Mouse (Mus musculus) lung, postnatal 4 days (tissue): ENCODE results near the gene Bysl.
A peak's percentile ranks its signal among the peaks of the same experiment; 100 is the strongest.
"Not testable (repeated sequence)": the region's sequence is repeated elsewhere in the genome, so short reads cannot be mapped to it uniquely, and the experiment has no call there.

Source experiments
- DNase-seq, 2 experiments: peaks; one replicate each; pipeline ENCODE4 v3.0.0; 2021

Bysl gene

DNA sequence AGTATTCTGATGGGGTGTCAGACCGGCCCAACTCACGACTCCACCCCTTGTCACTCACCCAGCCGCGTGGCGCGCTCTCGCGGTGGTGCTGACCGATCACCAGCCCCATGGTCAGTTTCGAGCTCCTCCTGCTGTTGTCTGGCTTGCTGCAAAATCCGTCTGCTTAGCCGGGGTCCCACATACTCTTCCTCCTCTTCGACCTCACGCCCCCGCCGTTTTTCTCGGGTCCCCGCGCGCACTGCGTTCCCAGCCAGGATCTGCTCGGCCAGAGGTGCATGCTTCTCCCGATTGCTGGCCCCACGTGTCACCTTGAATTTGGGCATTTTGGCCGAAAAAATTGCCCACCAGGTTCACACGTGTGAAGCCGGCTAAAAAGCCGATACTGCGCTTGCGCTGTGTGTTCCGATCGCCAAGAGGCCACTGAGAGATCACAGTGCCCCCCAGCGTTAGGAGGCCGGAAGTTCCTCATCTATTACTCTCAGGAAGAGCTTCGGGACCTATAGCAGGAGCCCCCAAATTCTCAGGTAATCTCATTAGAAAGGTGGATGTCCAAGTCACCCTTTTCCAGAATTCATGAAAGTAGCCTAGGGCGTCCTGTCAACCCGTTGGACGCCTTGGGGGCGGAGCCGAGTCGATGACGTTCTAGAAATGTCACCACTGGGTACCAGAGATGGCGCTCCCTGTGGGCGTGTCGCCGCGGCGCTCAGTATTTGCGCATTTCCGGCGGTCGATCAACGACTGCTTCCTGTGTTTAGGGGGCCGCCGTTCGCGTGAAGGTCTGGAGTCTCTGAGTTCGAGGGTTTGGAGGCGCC, at the start of gene Bysl, which contains the start of the genes Med20 and Gm20517:
Gene Bysl (minus strand): TSS at position 644 of the 812 bp plus-strand sequence.
Gene Med20 (plus strand): TSS at position 734 of the 812 bp plus-strand sequence.
Gene Gm20517 (plus strand): TSS at position 741 of the 812 bp plus-strand sequence.
- DNase-seq: peak; percentile 97

DNA sequence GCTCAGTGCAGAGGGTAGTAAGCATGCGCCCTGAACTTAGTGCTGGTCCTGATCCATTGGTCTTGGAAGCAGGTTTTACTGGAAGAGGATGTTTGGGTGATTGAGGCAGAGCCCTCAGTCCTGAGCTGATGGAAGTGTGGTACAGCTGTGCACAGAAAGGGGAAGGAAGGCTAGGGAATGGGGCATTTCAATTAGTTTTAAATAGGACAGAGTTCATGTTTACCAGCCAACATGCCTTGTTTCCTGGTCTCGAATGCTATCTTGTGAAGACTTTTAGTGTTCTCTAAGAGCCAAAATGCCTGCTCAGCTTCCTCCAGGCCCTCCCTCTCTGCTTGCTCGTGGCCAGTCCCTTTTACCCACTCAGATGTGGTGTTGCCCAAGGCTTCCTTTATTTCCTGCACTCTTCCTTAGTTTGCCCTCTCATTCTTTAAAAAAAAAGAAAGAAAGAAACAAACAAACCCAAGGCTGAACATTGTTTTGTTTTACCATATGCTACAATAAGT, 47.5 kb upstream of the Bysl start:
- no peak for DNase-seq

DNA sequence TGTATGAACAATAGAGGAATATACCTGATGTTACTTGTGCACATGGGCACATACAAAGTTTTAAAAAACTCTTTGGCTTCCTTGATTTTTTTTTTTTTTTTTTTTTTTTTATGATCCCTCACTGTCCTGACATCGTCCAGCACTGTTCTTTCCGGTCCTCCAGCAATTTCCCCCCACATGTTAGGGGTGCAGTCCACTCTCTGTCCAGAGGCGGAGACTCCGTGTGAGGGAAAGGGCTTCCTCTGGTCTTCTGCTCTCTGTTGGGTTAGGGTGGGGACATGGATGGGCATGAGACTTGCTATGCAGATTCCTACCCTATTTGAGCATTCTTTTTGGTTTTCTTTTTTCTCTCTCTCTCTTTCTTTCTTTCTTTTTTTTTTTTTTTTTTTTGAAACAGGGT, 46.6 kb upstream of the Bysl start:
- no peak for DNase-seq

DNA sequence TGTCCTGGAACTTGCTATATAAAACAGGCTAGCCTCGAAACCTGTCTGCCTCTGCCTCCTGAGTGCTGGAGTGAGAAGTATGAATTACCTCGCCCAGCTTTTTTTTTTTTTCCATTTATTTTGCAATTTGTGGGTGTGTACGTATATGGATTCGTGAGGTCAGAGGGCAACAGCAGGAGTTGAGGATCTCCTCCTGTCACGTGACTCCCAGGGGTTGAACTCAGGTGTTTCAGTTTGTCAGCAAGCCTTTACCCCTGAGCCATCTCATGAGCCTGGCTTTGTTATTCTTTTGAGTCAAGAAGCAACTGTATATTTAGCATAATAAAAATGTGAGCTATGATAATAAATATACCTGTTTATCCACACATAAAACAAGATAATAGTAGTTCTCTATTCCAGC, 44.4 kb upstream of the Bysl start:
- DNase-seq: no peak

DNA sequence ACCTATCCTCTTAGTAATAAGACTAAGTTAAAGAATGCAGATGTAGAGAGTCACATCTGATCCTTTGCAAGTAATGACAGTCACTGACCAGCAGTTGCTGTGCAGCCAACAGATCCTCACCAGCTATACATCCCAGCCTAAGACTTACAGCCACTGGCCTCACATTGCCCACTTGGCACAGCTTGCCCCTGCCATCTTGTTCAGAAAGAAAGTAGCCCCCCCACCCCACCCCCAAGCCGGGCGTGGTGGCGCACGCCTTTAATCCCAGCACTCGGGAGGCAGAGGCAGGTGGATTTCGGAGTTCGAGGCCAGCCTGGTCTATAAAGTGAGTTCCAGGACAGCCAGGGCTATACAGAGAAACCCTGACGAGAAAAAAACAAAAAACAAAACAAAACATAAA, 43.1 kb upstream of the Bysl start:
- DNase-seq: not testable (repeated sequence)

DNA sequence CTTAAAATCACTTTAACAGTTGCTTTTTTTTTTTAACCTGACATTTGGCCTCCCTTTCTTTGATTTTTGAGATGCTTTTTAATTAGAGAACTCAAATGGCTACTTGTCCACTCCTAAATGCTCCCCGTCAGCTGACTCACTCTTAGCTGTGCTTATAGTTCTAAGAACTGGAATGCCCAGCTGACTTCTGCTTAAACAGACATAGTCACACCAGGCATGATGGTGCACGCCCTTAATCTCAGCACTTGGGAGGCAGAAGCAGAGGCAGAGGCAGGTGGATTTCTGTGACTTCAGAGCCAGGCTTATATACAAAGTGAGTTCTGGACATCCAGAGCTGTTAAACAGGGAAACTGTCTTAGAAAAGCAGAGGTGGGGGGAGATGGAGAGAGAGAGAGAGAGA, 40.7 kb upstream of the Bysl start:
- no peak for DNase-seq

DNA sequence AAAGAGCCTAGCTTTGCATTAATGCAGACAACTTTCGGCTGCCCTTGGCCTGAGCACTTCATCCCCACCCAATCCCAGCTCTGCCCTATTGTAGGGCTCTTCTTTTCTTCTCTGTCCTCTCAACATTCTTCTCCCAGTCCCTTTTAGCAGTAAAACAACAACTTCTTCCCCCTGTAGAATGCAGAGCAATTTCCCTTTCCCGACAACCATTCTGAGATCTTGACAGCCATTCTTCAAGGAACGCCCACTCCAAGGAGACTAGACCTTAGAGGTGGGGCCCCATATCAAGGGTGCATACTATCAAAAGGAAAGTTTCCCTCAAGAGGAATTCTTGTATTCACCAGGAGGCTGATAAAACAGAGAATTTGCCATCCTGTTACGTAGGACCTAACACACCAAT, 37.7 kb upstream of the Bysl start:
- DNase-seq: no peak

DNA sequence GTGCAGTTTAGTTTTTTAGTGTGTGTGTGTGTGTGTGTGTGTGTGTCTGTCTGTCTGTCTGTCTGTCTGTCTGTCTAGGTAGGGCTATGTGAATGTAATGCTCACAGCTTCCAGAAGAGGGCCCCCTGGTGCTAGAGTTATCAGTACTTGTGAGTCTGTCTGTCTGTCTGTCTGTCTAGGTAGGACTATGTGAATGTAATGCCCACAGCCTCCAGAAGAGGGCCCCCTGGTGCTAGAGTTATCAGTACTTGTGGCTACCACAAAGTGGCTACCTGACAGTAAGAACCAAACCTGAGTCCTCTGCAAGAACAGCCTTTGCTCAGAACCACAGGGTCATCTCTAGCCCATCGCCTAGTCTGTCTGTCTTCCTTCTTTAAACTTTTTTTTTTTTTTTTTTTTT, 35.4 kb upstream of the Bysl start:
- DNase-seq: peak; percentile 64 to 80

DNA sequence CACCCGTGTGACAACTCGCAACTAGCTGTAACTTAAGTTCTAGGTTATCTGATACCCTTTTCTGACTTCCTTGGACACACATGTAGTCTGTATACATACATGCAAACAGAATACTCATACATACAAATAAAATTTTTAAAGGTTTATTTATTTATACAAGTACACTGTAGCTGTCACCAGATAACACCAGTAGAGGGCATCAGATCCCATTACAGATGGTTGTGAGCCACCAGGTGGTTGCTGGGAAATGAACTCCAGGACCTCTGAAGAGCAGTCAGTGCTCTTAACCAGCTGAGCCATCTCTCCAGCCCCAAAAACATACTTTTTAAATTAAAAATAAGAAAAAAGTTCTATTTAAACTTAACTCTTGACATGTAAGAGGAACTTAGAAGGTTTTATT, 31.7 kb upstream of the Bysl start:
- DNase-seq: no peak

DNA sequence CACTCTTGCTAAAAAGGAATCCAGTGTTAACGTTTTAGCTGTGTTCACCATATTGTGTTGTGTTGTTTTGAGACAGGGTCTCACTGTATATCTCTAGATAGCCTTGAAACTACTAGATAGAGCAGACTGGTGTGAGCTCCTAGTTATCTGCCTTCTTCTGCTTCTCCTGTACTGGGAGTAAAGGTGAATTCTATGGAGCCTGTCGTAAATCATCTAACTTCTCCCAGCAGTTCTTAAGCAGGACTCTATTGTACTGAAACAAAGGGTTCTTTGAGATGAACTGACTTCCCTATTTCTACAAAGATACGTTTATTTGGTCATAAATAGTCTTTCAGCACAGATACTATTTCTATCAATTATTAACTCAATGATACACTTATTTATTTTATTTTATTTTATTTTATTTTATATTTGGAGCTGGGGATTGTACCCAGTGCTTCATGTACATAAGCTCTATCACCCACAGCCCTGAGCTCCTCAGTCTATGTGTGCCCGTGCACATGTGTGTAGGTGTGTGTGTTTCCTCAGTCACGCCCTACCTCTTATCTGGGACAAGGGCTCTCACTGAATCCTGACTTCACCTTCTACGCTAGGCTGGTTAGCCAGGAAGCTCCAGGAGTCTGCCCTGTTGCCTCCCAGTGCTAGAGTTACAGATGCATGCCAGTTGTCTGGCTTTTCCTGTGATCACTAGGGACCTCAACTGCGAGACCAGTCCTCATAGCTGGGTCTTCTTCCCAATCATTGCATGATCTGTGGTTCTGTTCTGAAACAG, 22.9 kb upstream of the Bysl start:
- DNase-seq: no peak

DNA sequence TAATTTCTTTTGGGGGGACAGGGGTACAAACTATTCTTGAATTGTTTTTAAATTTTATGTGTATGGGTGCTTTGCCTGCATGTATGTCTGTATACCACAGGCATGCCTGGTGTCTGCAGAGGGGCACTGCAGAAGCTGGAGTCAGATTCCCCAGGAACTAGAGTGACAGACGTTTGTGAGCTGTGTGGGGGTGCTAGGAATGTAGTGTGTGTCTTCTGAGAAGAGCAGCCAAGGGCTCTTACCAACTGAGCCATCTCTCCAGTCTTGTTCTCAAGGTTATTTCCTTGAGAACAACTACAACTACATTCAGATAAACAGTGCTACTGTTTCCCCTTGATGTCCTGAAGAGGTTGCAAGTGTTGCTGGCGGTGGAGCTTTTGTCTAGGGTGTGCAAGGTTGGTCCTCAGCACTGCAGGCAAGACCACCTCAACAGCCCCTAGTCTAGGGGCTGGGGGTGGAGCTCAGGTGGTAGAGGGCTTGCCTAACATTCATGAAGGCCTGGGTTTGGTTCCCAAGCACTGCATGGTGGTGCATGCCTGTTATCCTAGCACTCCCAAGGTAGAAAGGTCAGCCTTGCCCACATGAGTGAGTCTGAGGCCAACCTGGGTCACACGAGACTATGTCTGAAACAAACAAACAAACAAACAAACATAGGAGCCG, 21.0 kb upstream of the Bysl start:
- no peak for DNase-seq

DNA sequence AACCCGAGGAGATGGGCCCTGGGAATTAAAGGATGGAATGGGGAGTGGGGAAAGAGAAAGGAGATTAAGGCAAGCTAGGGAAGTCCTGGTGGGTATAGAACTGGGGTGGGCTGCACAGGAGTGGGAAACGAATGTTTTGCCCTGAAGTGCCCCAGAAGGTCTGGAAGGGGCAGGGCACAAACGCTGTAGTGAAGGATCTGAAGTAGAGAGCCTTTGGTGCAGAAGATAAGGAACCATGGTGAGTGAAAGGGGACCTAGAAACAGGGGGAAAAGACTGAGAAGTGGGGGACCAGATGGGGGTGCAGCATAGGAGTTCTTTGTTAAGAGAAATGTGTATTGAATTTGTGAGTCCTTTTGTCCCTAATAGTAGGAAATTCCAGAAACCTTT, 19.4 kb upstream of the Bysl start, which contains the start of gene Usp49:
Gene Usp49 (plus strand): TSS at position 13 of the 388 bp plus-strand sequence.
- DNase-seq: no peak

DNA sequence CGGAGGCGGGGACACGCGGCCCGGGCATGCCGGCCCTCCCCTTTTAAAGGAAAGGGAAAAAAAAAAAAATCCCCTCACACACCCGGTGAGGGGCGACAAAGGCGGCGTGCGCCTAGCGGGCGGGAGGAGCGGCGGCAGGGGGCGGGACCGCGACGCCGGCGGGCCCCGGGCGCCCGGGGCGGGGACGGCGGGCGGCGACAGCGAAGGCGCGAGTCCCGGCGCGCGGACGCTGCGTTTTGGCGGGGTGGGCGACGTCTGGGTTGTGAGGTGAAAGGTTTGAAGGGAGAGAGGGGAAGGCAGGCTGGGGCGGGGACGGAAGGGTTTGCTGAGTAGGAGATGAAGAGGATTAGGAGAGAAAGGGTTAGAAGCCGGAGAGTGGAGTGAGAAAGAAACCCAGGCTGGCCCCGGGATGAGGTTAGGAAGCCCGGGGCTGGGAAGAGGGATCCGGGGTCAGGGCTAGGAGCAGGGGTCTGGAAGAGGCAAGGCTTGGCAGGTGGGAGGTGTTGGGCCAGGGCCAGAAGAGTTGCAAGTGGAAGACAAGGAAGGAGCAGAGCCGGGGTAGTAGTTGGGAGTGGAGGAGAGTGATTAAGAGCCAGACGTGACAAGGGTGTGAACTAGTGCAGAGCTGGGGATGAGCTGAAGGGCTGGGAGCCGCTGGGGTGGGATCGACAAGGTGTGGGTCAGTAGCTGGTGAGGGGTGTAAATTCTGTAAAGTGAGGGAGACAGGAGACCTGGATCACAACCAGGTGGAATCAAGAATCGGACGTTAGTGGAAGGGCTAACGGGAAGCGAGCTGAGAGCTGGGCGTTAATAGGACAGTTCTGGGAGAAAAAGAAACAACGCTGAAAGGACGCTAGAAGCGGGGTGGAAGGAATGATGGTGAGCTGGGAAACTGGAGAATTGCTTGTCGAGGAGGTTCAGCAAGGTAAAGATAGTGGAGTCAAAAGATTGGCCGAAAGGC, 18.7 kb upstream of the Bysl start:
- no peak for DNase-seq

DNA sequence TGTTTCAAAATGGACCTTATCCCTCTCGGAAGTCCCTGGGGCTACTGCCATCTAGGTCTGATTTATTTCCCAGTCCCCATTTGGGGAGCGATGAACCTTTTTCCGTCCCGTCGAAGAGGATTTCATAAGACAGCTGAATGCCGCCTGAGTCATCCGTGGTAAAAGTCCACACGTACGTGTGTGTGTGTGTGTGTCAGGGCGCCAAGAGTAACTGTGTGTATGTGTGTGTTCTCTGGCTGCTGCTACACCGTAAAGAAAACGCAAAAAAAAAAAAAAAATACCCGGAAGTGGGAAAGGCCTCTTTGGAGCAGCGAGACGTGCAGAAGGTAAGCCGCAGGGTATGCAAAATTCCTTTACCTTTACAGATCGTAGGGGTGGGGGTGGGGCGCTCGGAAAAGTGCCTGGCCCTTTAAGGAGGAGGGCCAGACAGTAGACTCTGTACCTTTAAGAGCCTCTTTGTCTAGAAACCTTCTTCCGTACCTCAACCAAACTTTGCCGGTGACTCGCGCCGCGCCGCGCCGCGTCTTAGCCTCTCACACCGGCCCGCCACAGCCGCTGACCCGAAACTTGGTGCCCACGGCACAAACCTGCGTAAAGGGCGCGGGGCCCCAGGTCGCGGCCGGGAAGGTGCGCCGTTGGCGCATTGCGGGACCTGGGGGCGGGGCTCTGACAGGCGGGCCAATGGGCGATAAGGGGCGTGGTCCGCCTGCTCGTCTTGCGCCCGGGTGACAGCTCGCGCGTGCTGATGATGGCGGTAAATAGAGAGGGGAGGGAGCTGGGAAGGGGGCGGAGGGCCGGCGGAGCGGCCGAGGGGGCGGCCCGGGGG, 17.8 kb upstream of the Bysl start:
- DNase-seq: peak; percentile 96 to 97

DNA sequence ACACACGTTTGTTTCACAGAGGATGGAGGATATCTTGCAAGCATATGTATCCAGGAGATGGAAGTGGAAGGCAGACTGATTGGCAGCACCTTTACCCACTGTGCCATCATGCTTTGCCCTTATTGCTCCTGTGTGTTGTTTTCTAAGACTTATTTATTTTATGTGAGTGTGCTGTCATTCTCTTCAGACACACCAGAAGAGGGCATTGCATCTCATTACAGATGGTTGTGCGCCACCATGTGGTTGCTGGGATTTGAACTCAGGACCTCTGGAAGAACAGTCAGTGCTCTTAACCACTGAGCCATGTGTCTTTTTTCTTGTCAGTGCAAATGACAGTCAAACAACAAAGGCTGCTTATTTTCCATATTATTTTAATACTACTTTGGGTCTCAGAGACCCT, 16.5 kb upstream of the Bysl start:
- DNase-seq: no peak

DNA sequence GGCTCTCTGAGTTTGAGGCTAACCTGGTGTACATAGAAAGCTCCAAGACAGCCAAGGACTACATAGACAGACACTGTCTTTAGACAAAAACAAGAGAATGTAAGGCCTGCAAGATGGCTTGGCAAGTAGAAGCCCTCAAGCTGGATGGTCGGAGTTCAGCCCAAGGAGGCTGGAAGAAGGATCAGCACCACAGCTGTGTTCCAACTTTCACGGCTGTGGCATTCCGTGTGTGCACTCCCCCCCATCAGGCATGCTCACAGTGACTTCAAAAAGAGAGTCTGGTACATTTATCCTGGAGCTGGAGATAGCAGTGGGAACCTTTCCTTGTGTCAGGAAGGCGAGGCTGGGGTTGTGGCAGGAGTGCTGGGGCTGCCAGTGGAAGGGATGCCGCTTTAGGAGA, 14.7 kb upstream of the Bysl start:
- peak; percentile 17 to 71 for DNase-seq

DNA sequence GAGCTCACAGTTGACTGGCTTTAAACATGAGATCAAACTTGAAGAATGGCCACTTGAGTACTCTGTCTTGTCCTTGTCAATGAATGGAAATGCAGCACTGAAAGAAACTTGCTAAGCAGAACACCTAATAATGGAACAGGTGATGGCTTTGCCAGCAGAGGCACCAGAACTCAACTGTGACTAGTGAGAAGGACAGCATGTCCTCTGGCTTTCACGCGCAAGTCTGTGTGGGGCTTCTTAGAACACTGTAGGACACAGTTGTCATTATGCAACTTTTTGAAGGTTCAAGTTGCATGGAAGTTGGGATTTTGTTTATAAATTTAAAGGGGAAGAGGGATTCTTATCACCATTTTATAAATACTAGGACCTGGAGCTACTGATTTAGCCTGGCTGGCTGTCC, 13.8 kb upstream of the Bysl start:
- DNase-seq: peak in 1 of 2 experiments; percentile 51

DNA sequence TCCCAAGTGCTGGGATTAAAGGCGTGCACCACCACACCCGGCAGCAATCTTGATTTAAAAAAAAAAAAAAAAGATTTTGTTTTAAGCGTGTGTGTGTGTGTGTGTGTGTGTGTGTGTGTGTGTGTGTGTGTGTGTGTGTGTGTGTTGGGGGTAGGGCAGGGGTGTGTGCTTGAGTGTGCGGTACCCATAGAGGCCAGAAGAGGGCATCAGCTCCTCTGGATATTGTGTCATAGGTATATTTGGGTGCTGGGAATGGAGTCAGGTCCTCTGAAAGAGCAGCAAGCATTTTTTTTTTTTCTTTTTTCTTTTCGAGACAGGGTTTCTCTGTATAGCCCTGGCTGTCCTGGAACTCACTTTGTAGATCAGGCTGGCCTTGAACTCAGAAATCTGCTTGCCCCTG, 13.3 kb upstream of the Bysl start:
- not testable (repeated sequence) for DNase-seq

DNA sequence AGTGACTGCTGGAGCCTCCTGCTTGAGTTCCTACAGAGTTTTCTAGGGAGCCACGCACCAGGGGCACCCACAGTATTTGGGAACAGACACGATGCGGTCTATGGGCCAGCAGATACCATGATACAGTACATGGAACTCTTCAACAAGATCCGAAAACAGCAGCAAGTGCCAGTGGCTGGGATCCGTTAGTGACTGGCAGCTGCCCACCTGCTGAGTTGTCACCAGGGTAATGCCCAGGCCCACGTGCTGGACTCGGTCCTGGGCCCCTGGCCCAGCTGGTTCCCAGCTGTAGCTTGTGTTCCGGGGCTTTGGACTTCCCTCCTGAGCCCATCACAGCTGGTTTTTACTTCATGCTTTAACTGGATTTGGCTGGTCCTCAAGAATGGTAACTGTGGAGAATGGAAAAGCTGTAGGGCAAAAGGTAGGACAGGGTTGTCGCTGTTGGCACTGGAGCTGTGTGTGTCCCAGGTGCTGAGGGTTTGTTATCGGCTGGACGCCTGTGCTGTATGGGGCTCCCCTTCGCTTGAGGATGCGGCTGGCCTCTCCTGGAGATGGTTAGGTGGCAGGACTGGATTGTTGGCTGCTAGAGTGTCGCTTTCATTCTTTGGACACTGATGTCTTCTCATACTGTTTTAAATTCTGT, 11.7 kb upstream of the Bysl start:
- no peak for DNase-seq

DNA sequence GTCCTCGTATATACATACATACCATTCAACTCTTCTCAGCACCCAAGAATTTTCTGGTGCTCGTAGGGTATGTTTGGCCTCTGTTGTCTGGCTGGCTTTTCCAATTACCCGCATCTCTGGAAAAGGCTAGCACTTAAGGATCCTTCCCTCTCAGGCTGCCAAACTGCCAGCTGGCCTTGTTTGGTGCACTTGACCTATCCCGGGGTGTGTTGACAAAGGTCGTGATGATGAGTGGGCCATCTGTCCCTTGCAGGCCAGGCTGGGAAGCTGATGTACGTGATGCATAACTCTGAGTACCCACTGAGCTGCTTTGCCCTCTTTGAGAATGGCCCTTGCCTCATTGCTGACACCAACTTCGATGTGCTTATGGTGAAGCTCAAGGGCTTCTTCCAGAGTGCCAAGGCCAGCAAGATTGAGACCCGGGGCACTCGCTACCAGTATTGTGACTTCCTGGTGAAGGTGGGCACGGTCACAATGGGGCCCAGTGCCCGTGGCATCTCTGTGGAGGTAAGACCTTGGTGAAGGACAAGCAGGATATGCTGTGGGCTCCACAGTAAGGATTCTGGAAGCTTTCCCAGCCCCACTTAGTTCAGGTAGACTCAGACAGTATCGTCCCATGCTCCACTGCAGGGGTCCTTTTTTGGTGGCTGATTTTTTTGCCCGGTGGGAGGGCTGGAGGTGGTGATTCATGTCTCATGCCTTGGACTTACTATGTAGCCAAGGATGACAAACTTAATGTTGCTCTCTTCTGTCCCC, 7.4 kb upstream of the Bysl start:
- peak in 1 of 2 experiments; percentile 59 for DNase-seq
